Mouse (Mus musculus) T-cell, adult 2 months (primary cell): ENCODE measurements around the gene Gars.

ENCODE experiments used
- DNase-seq: peaks from one replicate; pipeline ENCODE4 v3.0.0; 2022; ENCODE audit warnings: low spot score

The Gars gene

DNA sequence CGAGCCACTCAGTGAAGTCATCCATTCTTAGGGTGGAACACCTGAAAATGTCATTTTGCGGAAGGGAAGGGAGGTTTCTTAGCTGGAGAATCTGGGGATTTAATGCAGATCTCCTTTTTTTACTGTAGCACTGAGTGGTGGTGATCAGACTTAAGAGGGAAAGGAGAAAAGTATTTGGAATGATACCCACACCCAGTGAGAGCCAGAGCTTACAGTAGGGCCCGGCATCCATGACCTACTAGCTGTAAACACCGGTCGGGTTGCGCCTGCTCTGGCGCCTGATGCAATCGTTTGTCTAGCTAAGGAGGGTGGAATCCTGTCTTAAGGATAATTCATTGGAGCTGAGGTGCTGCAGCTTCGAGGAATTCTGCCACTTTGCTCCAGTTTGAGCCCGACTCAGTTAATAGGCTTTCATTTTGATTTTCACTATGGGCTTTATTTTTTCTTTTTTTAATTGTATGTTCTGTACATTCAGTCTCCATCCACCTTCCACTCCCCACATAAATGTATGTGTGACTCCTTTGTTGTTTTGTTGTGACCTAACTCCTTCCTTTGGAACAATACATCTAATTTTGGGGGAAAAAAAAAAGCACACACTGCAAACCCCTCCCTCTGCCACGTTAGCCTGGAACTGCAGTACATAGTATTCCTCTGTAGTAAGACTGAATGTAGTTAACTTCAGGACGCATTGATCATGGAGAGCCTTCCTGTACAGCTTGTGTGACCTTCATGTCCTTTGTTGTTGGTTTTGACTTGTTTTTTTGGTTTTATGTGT, 1.1 kb downstream of the Gars start:
- DNase-seq: no peak

DNA sequence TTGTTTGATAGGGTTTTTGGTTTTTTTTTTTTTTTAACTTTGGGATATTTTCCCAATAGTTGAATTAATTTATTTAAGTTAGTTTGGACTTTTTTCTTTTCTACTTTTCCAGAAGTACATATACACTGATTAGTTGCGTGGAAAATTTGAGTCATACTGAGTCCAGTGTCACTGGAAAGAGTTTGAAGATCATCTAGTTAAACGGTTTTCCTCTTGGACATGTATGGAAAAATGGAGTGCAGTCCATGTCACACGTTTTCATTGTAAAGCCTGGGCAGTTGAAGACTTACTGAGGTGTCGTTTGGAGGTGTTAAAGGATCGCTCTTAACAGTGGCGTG, 1.6 kb downstream of the Gars start:
- DNase-seq: no peak

DNA sequence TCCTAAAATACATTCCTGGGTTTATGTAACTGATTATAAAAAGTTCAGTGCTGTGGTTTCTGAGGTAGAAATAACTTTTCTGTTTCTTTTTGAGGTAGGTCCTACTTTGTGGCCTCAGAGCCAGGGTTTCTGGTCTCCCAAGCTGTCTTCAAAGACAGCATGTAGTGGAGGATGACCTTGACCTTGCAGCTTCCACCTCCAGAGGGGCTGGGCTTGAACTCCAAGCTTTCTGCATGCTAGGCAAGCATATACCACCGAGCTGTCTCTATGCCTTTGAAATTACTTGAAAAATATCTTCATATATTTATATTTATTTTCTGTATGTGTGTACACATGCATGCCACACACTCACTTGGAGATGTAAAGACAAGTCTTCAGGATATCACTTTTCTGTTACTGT, 2.2 kb downstream of the Gars start:
- DNase-seq: no peak

DNA sequence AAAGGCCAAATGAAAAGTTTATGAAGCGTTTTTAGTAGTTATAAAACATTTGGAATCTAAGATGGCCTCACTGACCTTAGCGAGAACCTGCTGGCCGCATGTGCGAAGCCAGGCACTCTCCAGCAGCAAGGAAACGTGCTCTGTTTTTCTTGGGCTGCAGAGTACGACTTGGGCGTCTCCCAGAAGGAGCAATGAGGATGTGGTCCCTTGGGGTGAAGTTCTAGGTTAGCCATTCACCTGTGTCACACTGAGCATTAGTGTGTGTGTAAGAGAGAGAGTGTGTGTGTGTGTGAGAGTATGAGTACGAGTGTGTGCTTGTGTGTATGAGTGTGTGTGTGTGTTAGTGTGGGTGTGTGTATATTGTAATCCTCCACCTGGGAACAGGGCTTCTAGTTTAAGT, 5.4 kb downstream of the Gars start:
- DNase-seq: no peak

DNA sequence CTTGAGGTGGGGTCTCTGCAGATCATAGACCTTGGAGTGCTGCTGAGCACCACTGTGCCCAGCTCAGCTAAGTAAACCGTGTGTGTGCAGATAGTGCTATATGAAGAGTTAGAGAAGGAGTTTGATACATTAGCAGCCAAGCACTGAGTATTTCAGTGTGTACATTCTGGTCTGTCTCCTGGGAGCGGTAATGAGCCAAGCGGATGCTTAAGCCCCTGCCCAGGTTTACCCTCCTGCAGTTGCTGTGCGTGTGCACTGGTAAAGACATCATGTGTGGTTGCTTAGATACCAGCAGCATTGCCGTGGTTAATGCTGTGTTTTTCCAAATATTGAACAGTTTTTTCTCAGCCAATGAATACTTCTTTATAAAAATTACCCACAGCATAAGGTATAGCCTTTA, 6.7 kb downstream of the Gars start:
- no peak for DNase-seq

DNA sequence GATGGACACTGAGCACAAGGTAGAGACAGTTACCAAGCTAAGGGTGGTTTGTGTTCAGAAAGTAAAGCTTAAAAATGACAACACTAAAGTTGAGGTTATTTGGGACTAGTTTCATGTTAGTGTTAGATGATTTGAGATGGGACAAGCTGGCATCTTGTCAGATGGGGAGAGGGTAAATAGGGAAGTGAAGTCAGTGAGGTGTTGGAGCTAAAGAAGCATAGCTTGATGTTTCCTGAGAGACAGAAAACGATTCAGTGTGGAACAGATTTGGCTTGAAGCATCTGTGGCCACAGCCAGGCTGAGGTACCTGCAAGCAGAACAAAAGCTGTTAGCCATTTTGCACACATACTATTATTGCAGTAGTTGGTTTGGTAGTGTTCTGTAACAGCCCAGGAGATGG, 7.5 kb downstream of the Gars start:
- DNase-seq: no peak

DNA sequence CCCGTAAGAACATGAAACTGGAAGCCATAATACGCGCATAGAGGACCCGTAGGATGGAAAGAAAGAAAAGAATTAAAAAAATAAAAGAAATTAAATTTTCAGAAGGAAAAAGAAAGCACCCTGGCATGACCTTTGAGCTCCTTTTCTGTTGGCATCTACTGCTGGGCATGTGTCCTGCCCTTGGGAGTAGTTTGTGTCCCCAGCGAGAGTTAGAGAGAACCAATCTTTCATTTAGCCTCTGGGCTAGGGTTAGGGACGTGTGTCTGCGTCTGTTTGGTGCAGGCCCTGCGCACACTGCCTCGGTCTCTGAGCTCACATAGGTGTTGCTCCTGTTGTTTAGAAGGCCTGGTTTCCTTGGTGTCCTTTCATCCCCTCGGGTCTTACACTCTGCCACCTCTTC, 11.4 kb downstream of the Gars start:
- no peak for DNase-seq

DNA sequence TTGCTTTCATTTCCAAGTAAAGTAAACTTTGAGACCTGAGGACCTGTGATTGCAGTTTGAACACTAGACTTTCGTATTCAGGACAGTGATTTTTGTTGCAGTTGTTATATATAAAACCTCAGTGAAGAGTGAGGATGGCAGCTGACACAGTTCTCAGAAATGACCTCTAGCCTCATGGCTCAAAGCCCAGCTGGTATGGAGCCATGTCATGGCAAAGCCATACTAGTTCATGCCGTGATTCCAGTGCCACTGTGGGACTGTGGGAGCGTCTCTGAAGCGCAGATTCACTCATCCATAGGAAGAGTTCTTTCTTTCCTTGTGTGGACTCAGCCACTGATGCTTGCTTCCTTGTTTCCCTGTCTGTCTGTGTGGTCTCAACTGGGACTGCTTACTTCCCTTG, 16.7 kb downstream of the Gars start:
- DNase-seq: no peak

DNA sequence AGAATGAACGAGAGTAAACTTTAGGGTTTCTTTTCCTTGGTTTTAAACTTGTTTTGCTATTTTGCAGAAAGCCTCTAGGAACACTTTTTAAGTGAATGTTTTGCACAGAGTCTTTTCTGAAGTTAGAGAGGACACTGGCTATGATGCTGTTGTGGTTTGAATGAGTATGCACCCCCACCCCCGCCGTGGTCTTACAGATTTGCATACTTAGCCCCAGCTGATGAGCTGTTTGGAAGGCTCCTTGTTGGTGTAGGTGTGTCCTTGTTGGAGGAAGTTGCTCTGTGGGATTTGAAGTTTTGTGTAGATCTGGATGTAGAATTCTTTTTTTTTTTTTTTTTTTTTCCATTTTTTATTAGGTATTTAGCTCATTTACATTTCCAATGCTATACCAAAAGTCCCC, 19.6 kb downstream of the Gars start:
- no peak for DNase-seq

DNA sequence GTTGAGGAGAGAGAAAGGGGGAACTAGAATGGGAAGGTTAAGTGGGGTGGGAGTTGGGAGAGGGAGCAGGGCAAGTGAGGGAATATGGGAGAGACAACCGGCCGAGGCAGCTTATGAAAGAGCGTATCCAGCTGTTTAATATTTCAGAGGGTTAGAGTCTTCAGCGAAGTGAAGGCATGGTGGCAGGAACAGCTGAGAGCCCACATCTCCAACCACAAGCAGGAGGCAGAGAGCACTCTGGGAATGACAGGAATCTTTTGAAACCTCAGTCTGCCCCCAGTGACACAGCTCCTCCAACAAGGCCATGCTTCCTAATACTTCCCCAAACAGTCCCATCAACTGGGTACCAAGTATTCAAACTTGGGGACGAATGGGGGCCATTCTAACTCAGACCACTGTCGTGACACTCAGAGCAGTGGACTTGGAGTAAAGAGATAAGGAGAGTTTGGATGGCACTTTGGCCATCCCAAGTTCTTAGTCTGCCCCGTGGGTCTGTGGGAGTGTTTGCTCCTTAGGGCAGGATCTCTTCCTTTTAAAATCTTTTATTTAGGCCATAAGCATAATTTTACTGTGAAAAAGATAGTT, 22.5 kb downstream of the Gars start:
- DNase-seq: no peak

DNA sequence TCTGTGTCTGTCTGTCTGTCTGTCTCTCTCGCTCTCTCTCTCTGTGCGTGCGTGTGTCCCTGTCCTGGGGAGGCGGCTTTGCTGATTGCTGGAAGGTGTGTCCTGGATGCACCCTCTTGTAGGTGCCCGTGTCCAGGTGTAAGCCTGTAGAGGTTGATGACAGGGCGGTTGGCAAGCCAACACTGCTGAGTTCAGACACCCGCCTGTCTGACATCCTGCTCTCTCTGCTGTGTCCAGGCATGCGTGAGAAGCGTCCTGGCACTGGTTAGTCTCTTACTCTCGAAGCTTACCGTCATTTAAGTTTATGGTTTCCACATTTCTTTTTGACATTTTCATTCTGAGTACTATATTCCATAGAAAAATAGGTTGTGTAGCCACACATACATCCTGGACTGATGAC, 23.5 kb downstream of the Gars start:
- DNase-seq: no peak

DNA sequence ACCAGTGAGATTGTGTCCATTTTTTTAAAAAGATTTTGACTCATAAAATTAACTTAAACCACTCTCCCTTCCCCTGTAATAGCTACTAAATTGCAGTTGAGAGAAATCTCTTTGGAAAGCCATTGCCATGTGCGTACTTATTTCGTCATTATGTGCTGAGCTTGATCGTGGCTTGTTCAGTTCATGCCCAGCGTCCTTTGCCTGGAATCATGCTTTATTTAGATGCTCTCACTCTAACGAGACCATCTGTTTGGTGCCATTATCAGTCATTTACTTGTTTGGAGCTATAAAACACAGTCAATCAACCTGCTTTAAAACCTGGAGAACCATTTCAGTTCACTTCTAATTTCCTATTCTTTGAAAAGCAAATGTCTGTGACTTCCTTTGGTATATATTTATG, 24.4 kb downstream of the Gars start:
- no peak for DNase-seq

DNA sequence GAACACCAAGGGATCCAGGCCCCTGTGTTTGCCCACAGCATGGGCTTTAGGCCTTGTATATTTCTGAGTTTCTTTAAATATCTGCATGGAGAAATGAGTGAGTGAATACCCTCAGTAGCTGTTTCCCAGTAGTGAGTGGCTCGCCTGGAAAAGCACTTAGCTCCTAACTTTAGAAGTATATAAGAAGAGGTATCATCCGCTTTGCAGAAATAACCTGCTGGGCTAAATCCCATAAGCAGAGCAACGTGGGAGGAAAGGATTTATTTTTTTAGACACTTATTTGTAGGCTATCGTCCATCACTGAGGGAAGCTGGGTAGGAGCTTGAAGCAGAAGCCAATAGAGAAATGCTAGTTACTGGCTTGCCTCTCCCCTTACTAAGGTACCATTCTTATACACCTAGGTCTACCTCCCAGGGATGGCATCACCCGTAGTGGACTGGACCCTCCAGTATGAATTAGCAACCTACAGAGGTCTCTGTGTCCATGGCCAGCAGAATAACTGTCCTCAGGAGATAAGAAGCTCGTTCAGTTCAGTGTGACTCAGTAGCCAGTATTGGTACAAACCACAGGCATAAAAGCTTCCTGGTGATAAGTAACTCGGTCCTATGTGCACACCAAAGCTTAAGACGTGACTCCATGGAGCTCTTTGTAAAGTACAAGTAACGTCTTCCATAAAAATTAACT, 26.1 kb downstream of the Gars start:
- DNase-seq: no peak

DNA sequence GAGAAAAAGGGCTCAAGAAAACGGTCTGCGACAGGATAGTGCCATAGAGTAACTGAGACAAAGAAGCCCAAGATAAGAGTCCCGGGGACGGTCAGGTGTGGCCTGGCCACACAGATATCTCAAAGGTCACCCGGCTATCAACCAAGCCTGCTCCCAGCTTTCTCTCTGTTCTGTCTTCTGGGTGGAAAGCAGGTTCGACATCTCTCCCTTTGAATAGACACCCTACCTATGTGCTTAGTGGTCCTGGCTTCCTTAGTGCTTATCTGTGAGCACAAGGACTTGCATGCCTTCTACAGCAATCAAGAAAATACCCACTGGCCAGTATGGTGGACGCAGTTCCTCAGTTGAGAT, 26.6 kb downstream of the Gars start:
- no peak for DNase-seq

DNA sequence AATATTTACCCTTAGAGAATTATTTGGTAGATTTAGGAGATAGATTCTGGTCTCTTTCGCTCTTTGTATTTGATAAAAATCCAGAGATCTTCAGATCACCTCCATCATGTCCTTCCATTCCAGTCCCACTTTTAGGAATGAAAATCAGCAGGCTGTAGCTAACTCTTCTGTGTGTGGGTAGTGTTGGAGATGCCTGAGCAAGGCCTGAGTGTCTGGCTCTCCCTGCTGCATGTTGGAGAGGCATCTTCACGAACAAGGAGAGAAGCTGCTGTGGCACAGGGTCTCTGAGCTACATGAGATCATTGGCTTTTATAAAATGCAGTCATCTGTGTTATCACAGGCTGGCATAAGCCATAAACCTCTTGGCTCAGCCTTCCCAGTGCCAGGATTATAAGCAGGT, 28.1 kb downstream of the Gars start:
- no peak for DNase-seq

DNA sequence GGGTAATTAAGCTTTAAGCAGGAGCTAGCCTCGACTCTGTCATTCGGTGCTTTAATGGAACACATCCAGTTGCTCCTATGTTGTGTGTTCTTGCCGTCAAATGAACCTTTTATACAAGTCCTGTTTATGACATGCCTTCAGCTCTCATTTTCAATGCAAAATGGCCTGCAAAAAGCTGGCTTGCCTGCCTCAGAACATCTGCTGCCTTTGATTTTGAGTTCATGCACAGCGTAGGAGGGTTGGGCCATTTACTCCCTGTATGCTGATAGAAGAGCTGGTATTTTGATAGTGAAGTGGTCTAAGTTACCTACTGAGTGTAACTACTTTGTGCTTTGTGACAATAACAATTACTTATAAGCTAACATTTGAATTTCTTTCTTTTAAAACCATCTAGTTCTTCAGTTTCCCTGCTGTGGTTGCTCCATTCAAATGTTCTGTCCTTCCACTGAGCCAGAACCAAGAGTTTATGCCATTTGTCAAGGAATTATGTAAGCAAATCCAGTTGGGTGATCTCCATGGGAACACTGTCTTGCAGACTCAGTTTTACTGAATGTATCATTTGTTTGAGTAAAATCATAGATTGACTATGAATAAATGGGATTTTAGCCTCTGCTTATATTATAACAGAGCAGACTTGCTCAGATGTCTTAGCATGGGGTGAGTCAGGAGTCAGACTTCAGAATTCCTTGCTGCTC, 38.9 kb downstream of the Gars start:
- no peak for DNase-seq

DNA sequence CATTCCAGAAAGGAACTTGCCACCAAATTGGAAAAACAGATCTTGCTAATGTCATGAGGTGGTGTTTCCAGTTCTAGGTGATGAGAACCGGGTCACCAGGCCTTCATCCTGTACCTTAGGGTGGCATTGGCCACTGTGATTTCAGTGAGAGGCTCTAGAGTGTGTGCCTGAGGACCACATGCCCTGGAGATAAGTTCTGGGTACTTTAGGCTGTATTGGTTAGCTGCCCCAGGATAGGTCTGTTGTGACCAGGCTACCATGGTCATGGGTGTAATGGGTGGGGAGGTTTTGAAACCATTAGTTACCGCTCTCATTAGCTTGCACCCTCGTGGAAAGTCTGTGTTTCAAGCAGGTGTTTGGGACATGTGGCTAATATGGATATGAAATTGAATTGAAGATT, 43.6 kb downstream of the Gars start:
- no peak for DNase-seq

DNA sequence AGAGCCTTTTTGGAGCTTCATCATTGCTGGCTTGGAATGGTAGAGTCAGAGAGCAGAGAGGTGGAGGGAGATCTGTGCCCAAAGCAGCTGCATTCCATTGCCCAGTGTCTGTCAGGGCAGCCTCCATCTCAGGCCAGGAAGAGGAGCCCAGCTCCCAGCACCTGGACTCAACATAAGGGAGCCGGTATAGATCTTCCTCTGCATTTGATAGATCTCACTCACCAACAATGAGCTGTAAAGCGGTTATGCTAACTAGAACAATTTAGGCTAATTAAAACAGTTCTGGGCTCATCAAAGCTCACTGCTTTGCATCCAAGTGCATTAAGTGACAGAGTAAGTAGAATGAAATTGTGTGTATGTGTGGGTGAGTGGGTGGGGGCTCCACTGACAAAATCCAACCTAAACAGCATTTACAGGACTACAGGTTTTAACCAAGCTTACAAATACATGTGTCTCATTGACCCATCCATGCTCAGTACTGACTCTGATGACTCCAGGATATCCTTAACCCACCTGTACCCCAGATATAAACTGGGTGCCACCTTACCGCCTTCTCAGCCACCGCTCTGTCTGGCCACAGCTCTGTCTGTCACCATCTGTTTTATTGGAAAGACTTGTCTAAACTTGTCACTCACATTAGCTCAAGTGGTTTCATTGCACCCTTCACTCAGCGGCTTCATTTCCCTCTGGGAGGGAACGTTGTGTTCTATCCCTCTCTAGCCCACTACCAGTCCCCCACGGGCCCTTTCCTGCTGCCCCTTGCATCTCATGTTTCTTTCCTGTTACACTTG, 44.6 kb downstream of the Gars start:
- no peak for DNase-seq

DNA sequence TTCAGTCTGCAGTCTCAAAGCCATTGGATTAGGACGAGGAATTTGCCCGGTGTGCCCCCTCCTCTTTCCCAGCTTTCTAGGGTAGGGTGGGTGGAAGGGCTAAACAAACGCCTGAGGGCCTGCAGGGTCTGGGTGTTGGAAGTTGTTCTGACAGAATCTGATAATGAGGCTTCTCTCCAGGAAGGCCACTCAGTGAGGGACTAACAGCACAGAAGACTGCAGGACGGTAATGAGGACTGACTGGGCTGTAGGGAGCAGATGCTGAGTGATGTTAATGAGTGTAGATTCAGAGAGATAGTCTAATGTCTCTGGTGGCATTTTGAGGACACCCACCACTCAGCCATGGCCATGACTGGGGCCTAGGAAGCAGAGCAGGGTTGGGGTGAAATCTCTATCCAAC, 49.5 kb downstream of the Gars start:
- DNase-seq: no peak

DNA sequence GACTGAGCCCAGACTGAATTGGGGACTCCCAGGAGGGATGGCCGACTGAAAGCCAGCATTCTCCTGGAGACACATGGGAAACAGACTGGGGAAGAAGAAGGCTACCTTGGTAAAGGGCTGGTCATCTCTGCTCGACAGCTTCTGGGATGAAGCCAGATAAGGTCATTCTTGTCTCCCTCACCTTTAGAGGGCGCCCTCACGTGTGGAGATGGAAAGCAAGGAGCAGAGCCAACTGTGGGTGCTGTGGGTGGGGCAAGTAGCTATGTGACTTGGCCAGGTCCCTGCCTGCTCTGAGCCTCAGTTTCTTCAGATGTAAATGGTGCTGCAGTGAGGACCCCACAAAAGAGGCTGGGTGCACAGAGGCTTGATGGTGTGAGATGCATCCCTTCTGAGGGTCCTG, 52.8 kb downstream of the Gars start:
- DNase-seq: no peak

DNA sequence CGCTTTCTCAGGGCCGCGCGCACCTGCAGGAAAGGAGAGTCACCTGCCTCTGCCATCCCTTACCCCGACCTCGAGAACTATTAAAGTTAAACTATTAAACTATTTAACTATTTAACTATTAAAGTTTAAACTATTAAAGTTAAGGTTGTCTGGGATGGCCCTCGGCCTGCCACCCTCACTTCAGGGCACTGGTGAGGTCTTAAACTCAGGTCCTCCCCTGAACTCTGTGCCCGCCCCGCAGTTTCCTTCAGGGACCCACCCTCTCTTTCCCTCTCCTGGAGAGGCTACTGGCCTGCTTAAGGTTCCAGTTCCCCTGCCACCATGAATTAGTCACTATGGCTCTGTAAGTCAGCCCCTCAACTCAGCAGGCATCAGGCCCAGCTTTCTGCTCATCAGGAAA, 53.6 kb downstream of the Gars start:
- no peak for DNase-seq

DNA sequence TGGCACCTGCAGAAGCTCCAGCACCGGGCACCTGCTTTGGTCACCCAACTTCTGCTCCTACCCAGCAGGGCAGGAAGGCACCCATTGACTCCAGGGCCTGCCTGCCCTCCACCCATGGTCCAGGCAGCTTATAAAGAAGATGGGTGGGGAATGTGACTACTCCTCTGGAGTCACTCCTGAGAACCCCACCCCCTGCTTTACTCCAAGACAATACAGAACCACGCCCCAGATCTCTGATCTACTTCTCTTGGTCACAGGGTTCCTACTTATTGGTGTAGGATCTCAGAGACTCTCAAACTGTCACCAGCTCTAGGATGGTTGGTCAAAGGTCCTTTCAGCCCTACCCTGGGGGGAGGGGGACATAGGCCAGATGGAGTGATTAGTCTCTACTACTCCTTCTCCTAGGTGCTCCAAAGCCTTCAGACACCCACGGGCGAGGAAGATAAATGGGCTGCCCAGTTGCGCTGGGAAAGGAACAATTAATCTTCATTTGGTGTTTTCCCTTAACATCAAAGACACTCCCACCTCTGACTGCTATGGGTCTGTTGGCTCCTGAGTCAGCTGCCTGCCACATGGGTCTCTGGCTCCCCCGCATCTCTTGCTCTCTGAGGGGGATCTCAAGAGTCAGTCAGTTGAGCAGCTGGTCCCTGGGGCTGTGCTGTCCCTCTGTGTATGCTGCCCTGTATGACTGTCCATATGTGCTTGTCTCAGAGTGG, 55.8 kb downstream of the Gars start:
- no peak for DNase-seq
